Mouse (Mus musculus) embryo, embryonic 10.5 days (tissue): Measurements from ENCODE around the gene Atg14.
"Not testable (repeated sequence)": the region's sequence is repeated elsewhere in the genome, so short reads cannot be mapped to it uniquely, and the experiment has no call there.

Source experiments
- DNase-seq: peaks from one replicate; pipeline ENCODE4 v3.0.0-alpha.2; 2015; ENCODE audit warnings: low spot score

The Atg14 gene

GRCm38 (mm10) chr14:47570549-47570948 is at the start of gene Atg14:
Gene Atg14 (minus strand): TSS chr14:47570649.
- not testable (repeated sequence) for DNase-seq

- DNase-seq = no peak
Measured at GRCm38 (mm10) chr14:47618891-47619290, 48.4 kb upstream of the Atg14 start.

DNA sequence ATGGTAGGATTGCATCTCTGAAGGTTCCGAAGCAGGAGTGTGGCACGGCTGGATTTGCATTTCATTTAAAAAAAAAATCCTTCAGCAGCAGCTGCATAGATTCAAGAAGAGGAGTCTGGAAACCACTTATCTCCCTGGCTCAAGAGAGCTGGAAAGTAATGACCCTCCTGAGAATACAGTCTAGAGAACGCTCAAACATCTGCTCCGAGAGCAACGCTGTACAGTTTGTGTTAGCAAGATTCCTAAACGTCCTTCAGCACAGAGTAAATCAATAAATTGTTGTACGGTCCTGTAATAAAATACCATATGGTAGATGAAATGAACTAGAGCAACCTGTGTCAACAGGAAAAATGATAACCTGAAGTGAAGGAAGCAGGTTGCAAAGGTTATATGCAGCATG is 42.8 kb upstream of the Atg14 start:
- no peak for DNase-seq

- peak; percentile 91 for DNase-seq
Measured at GRCm38 (mm10) chr14:47597942-47598388, 27.5 kb upstream of the Atg14 start.

DNA sequence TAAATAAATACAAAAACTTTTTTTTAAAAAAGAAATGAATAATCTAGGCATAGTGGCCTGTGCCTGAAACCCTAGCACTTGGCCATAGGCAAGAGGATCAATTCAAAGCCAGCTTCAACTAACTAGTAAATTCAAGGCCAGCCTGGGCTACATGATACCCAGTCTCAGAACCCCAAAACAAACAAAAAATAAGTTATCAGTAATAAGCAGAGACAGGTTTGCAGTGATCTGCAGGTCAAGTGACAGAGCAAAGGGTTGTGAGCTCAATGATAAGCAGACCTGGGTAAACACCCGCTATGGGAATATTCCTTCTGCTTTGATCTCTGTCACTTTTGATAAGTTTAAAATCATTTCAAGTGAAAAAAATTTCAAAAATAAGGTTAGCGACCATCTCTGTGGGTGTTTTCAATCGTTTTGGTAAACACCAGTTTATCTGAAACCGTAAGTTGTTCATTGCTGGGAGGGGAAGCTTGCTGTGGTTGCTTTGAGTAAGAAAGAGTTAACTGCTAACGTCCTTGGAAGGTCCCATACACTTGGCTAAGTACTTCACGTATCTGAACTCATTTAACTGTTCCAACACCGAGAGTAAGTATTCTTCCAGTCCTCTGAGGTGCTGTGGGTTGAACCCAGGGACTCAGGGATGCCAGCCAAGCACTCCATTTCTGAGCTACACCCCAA is 24.1 kb upstream of the Atg14 start:
- DNase-seq = no peak

- DNase-seq = no peak
Measured at GRCm38 (mm10) chr14:47590391-47590975, 20.0 kb upstream of the Atg14 start.

GRCm38 (mm10) chr14:47589444-47589843 is 19.0 kb upstream of the Atg14 start:
- no peak for DNase-seq

DNA sequence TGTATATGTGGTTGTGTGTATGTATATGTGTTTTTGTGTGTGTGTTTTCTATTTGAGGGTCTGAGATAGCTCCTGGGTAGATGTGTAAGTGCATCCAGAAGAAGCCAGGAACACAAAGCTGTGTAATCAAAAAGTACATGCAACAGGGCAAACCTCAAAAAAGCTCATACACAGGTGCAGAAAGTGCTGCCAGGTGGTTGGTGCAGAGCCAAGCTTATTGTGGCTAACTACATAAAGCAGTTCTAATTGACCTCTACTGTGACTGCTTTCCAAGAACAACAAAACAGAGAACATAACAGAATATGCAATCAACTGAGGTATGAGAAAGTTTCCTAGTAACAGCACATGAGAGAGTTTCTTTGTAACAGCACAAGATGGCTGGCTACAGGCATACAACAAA is 13.9 kb upstream of the Atg14 start:
- DNase-seq = no peak

- peak; percentile 4 for DNase-seq
Measured at GRCm38 (mm10) chr14:47581681-47582080, 11.2 kb upstream of the Atg14 start.

DNA sequence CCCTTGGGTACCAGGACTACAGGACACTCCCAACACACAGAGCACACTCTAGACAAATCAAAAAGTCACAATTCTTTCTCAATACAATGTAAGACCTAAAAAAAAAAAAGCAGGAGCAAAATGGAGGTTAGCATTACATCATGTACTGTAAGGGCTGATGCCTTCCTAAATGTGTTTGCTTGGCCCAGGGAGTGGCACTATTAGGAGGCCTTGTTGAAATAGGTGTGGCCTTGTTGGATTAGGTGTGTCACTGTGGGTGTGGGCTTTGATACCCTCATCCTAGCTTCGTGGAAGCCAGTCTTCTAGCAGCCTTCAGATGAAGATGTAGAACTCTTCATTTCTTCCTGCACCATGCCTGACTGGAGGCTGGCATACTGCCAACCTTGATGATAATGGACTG is 10.8 kb upstream of the Atg14 start:
- no peak for DNase-seq

DNA sequence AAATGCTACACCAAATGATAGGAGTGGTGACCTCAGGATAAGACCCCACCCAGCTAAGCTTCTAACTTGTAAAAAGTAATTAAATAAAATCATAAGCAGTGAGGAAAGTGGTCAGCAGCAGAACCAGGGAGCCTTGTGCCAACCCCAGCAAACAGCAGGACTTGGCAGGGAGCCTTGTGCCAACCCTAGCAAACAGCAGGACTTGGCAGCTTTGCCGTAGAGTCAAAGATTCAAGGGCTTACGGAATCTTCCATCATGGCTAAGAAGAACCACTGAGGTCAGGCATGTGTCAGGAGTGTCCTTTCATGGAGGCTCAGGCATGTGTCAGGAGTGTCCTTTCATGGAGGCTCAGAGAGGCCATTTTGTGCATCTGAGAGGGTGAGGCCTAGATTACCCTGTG is 7.6 kb upstream of the Atg14 start:
- DNase-seq = no peak

GRCm38 (mm10) chr14:47576687-47577086 is 6.2 kb upstream of the Atg14 start:
- no peak for DNase-seq

DNA sequence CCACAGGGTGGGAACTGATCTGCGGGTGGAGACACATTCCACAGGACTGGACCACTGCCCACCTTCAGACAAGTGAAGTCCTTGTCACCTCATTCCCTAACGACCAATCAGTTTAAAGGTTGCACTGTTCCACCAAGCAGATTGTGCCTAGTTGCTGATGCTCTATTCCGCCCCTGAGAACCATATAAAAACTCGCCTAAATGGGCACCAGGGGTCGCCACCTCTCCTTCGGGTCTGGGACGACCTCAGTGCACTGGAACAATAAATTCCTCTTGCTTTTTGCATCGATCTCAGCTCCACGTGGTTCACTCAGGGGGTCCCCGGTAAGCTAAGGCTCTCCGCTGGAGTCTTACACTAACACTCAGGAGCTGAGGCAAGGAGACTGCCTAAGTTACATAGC is 4.3 kb upstream of the Atg14 start:
- no peak for DNase-seq

DNA sequence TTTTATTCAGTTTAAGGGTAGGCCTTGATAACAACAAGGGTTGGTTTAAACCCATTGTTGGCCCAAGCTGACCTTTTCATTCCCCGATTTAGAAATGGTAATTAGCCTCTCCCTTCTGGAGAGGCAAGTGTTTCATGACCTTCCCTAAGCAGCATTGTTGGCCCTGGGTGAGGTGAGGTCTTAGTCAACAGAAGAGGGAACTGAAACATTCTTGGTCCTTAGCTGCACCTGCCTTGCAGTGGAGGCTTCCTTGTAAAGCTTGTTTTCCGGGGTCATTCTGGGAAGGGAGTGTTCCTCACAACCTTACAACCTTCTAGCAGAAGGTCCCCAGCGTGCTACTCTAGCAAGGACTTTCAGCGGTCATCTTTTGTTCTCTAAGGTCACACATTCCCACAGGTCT is 2.3 kb upstream of the Atg14 start:
- DNase-seq = no peak

DNA sequence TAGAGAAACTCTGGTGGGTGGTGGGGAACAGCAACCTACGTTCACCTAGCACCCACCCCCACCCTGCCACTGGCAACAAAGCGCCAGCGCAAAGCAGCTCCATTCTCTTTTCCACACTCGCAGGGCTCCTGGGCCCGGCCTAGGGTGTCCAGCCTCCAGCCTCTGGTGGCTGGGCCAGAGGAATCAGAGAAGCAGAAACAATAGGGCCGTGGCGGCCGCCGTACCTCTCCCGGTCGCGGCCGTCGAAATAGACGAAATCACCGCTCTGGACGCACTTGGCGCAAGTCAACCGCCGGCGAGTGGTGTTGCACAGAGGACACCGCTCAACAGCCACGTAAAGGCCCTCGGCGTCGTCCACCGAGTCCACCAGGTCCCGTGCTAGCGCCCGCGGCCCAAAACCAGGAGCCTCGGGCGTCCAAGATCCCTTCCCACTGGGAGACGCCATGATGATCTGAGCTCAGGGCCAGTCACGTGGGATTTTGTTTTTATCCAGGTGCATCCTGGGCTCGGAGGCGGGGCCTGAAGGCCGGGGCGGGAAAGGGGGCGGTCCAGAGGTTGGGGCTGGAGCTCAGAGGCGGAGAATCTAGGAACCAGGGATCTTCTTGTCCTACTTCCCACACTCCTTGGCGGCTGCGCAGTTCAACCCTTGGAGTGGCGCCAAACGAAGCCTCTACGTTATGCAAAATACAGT is 2.3 kb downstream of the Atg14 start:
- peak; percentile 98 for DNase-seq

GRCm38 (mm10) chr14:47563106-47563505 is 7.3 kb downstream of the Atg14 start:
- no peak for DNase-seq

- DNase-seq = no peak
Measured at GRCm38 (mm10) chr14:47562530-47562929, 7.9 kb downstream of the Atg14 start.

DNA sequence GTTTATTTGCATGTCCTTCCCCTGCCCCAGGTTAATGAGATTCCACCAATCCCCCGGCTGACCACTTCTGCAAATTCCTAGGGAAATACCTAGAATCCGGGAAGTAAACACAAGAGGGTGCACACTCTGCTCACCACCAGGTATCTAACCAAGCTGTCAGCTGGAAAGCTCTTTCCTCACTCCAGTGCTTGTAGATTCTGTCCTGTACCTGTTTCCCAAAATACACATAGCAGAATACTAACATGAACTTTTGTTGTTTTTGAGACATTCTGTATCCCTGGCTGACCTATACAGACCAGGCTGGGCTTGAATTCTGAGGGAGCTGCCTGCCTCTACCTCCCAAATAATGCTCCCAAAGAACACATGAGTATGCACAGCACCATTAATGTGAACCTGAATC is 9.7 kb downstream of the Atg14 start:
- DNase-seq = no peak

GRCm38 (mm10) chr14:47555225-47555624 is 15.2 kb downstream of the Atg14 start:
- no peak for DNase-seq

DNA sequence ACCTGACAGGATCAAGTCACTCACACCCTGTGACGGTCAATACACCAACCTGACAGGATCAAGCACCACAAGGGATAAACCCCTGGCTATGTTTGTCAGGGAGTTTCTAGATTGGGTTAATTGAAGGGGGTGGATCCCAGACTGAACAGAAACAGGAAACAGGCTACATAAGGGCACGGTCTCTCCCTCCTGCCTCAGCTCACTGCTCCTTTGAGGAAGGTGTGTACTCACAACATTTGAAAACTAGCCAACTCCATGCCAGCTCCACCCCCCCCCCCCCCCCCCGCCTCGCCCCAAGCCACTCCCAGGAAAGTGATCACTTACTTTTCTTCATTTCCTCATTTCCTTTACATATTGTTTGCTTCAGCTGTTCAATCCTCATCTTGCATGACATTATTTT is 16.2 kb downstream of the Atg14 start:
- no peak for DNase-seq

- DNase-seq = no peak
Measured at GRCm38 (mm10) chr14:47553380-47553779, 17.1 kb downstream of the Atg14 start.

DNA sequence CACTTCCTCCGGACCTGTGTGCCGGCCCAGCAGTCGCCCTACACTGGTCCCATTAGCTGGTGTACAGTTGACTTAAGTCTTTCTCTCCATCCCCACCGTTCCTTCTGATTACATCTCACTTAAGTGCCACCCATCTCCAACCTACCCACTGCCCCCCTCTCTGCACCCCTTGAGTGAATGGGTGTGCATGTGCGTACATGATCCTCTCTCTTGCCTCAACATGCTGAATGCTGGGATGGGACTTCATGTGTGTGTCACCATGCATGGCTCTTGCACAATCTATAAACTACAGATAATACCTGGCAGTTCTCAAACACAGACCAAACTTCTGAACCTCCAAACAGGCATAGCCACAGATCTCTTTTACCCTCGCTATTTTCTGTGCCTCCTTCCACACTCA is 18.8 kb downstream of the Atg14 start:
- DNase-seq = no peak

DNA sequence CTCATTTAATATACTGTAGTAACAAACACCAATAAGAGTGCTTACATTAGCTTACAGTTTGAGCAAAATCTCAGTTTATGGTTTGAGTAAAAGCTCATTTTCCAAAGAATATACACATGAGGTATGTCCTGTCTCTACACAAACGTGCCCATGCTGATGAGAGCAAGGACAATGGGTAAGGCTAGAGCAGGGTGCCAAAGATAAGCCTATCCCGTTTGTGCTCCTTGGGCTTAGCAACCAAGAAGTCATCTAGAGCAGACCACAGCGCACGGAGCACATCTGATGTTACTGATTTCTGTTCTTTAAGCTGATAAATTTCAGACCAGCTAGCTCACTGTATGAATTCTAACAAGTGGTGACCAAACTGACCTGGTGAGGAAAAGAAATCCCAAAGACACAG is 25.6 kb downstream of the Atg14 start:
- DNase-seq = no peak
